Mouse (Mus musculus) v-Abl transformed pro-B cells (cell line): ENCODE measurements around the gene Kcnj5.

Experiments
- in situ Hi-C, 2 experiments: fragments of 400-800 bp; cut with MboI; formaldehyde crosslinking; loops; one replicate each; pipeline ENCODE4 v1.15.1; 2025; ENCODE audit not compliant: unreplicated experiment in 2 of 2

Kcnj5 gene

DNA sequence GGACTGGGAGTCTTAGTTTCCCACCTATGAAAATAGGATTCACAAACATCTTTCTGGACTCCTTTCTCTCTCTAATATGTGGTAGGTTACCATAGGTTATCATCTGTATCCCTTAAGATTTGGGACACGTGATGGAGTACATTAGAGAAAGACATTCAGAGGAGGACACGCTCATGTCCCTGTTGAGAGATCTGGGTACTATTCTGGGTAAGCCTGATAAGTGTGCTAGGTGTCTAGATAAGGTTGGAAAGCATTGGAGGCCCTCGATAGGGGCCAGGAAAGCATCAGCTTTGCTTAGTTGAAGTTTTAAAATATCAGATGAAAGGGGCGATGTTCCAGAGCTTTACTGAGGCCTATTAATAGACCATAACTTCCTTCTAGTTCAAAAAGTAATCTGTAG is 15.4 kb downstream of the Kcnj5 start:
- in situ Hi-C loops = no loop called here

- in situ Hi-C loops = no loop called here
Measured at GRCm38 (mm10) chr9:32323610-32324009, 20.5 kb downstream of the Kcnj5 start.

DNA sequence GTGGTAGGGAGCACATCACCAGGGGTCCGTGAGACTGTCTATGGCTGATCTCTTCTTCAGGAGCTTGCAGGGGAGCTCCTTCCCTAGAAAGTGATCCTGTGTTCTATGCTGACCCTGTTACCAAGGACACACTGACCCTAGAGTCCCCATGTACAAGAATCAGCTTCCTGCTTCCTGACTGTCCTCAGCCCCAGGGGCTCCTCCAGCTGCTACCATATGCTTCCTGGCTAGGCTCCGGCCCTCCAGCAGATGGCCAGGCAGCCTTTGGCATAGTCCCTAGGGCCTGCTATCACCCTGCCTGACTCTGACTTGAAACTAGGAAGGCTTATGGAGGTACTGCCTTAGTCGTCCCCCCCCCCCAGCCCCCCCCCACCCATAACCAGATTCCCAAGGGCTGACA is 24.0 kb downstream of the Kcnj5 start:
- in situ Hi-C loops = no loop called here

DNA sequence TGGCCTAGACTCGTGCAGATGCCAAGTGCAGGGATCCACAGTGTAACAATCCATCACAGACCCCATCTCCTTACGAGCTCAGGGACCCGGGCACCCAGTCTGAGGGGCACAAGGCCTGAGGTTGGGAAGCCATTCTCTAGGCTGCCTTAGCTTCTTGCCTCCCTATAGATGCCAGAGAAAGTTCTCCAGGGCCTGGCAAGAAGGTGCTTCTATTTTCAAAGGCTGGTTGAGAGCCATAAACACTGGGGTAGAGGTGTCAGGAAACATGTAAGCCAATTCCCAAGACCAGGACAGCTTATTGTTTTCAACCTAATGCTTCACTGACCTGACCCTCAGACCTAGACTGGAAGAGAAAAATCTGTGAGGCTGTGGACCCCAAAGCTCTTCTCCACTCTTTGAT is 28.2 kb downstream of the Kcnj5 start:
- in situ Hi-C loops = no loop called here

GRCm38 (mm10) chr9:32314071-32314470 is 30.1 kb downstream of the Kcnj5 start:
- in situ Hi-C loops = no loop called here

GRCm38 (mm10) chr9:32312208-32312607 is 31.9 kb downstream of the Kcnj5 start:
- in situ Hi-C loops = no loop called here

- in situ Hi-C loops = no loop called here
Measured at GRCm38 (mm10) chr9:32311786-32312185, 32.4 kb downstream of the Kcnj5 start.

- in situ Hi-C loops = no loop called here
Measured at GRCm38 (mm10) chr9:32302501-32303150, 41.5 kb downstream of the Kcnj5 start.

GRCm38 (mm10) chr9:32295061-32295800 is 48.9 kb downstream of the Kcnj5 start:
- in situ Hi-C loops = no loop called here

GRCm38 (mm10) chr9:32292686-32293085 is 51.5 kb downstream of the Kcnj5 start:
- in situ Hi-C loops = no loop called here

GRCm38 (mm10) chr9:32291618-32292017 is 52.5 kb downstream of the Kcnj5 start:
- in situ Hi-C loops = no loop called here

- in situ Hi-C loops = no loop called here
Measured at GRCm38 (mm10) chr9:32283591-32283990, 60.6 kb downstream of the Kcnj5 start.

GRCm38 (mm10) chr9:32280456-32280855 is 63.7 kb downstream of the Kcnj5 start:
- in situ Hi-C loops = no loop called here

DNA sequence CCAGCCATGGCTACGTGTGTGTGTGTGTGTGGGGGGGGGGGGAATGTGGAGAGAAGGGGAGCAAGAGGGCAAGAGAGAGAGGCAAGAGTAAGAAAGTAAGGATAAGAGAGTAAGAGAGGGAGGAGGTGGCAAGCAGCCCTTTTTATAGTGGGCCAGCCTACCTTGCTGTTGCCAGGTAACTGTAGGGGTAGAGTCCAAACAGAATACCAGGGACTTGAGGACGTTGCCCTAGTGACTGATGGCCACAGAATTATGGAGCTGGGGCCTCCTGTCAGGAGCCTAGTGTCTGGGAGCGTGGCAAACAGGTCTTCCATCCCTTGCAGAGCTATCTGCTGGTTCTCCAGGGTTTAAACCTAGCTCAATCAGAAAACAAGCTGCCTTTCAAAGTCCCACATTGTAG is 64.4 kb downstream of the Kcnj5 start:
- in situ Hi-C loops = loop anchor here (10.0 kb wide), 2 partner anchors 305 to 815 kb away; no protein-coding TSS in a partner anchor

GRCm38 (mm10) chr9:32278052-32278451 is 66.1 kb downstream of the Kcnj5 start:
- in situ Hi-C loops = loop anchor here (10.0 kb wide), 2 partner anchors 307 to 817 kb away; no protein-coding TSS in a partner anchor

DNA sequence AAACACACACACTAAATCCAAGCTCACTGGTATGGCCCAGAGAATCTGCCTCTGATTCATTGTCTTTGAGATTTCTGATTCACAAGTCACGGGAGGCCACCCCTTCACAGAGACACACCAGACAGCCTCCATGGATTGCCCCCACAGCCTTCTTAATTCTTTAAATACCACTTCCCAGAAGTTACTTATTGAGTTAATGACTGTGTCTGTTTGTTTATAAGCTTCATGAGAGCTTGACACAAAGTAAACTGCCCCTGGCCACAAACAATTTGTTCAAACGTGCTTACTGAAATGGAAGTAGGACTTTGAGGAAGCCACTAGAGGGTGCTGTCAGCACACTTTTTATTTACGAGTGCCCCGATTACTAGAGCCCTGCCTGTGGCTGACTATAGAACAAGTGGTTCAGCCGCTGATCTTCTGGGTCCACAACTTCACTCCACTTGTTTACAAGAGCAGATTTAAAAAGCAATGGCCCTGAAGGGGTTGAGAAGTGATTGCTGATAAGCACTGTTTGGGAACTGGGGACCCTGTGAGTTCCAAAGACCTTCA is 72.2 kb downstream of the Kcnj5 start:
- in situ Hi-C loops = loop anchor here (5.0 to 10.0 kb wide), 5 partner anchors 313 to 980 kb away; no protein-coding TSS in a partner anchor
